Mouse (Mus musculus) testis, adult 2 months (tissue): ENCODE results near the gene Gpalpp1. TPM values are rescaled to one million over a fixed set of nuclear protein-coding genes. Genes with fewer than 3 reads are reported as not detected.

ENCODE experiments used
- H3K27ac ChIP-seq: fragments of 200-500 bp; 2 replicates; pipeline ENCODE4 v1.5.1; 2012; ENCODE audit warnings: low read depth, low read length; ENCODE audit not compliant: control insufficient read depth, insufficient read depth
- H3K27me3 ChIP-seq: fragments of 200-500 bp; 2 replicates; pipeline ENCODE4 v1.6.1; 2012; ENCODE audit warnings: mild to moderate bottlenecking, low read length, moderate library complexity; ENCODE audit not compliant: control insufficient read depth, insufficient read depth
- H3K36me3 ChIP-seq: fragments of 200-500 bp; 2 replicates; pipeline ENCODE4 v1.6.1; 2012; ENCODE audit warnings: mild to moderate bottlenecking, low read length; ENCODE audit not compliant: control insufficient read depth, insufficient read depth
- H3K4me1 ChIP-seq: fragments of 200-500 bp; 2 replicates; pipeline ENCODE4 v1.6.1; 2012; ENCODE audit warnings: low read length; ENCODE audit not compliant: control insufficient read depth, insufficient read depth
- H3K4me3 ChIP-seq: fragments of 200-500 bp; 2 replicates; pipeline ENCODE4 v1.5.1; 2012; ENCODE audit warnings: low read depth, mild to moderate bottlenecking, low read length, moderate library complexity, mixed read lengths; ENCODE audit not compliant: control insufficient read depth
- CTCF ChIP-seq: fragments of 200-500 bp; IDR thresholded peaks from 2 replicates; pipeline ENCODE4 v1.5.1; 2012; ENCODE audit warnings: low read depth, mild to moderate bottlenecking, inconsistent platforms, low read length, moderate library complexity; ENCODE audit not compliant: control insufficient read depth, insufficient read depth, insufficient replicate concordance
- POLR2A ChIP-seq: fragments of 200-500 bp; IDR thresholded peaks from 2 replicates; pipeline ENCODE4 v1.6.1; 2012; ENCODE audit warnings: low read depth, mild to moderate bottlenecking, inconsistent platforms, low read length, moderate library complexity; ENCODE audit not compliant: control insufficient read depth
- polyA plus RNA-seq: library from polyadenylated mRNA; depleted of rRNA; stranded (reverse); fragments of >200 nt; gene quantifications from 2 replicates; pipeline ENCODE4 v1.2.3, GENCODE M21; 2012

Gene Gpalpp1
- polyA plus RNA-seq, 1 experiment: 1.7 TPM

- Histone ChIP-seq H3K27me3 (no peaks in the 10 kb centered on the region), H3K27ac (no peak overlapping the region), H3K4me3 (no peak overlapping the region), H3K36me3 (peaks cover 4% of the 10 kb centered on the region; the same call in 1 of the 2 replicates), H3K4me1 (no peaks in the 10 kb centered on the region)
- TF ChIP-seq POLR2A (no peak), CTCF (no peak)
Observed at GRCm38 (mm10) chr14:76134975-76135374, 24.4 kb upstream of the Gpalpp1 start.

- no peak for TF ChIP-seq POLR2A
- no peak for TF ChIP-seq CTCF
- Histone ChIP-seq H3K27me3 (no peaks in the 10 kb centered on the region), H3K27ac (no peak overlapping the region), H3K36me3 (peaks cover 3% of the 10 kb centered on the region; the same call in 1 of the 2 replicates), H3K4me1 (no peaks in the 10 kb centered on the region), H3K4me3 (no peak overlapping the region)
Observed at GRCm38 (mm10) chr14:76128174-76128573, 17.6 kb upstream of the Gpalpp1 start.

DNA sequence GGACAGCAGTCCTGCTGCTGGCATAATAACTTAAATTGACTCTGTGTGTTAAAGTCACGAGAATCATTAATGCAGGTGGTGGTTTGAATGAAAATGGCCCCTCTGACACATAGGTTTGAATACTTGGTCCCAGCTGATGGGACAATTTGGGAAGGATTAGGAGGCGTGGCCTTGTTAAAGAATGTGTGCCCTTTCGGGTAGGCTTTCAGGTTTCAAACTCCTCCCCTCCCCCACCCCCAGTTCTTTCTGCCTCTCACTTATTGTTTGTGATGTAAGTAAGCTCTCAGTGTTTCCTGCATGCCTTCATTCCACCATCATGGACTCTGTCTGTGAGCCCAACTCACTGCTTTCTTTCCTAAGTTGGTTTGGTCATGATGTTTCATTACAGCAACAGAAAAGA, 16.8 kb upstream of the Gpalpp1 start:
- no peaks in the 10 kb centered on the region for H3K27me3 ChIP-seq
- peaks cover 3% of the 10 kb centered on the region; the same call in 1 of the 2 replicates for H3K36me3 ChIP-seq
- no peak overlapping the region for H3K27ac ChIP-seq
- TF ChIP-seq CTCF (no peak), POLR2A (no peak)
- no peak overlapping the region for H3K4me3 ChIP-seq
- H3K4me1 ChIP-seq: no peaks in the 10 kb centered on the region

DNA sequence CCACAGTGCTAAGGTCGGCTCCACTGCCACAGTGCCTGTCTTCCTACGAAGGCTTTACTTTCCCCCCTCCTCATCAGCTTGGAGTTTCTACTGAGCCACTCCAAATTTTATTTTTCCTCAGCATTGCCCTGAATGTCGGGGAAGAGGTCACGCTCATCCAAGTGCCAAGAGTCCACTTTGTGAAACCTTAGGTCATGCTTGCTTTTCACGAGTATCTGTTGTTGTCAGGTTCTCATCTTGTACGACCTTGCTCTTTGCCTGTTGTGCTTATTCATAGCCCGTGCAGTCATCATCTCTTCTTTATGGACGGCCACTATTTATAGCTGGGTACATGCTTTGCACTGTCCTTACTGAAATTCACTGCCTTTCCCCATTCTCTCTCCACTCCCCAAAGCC, 12.1 kb upstream of the Gpalpp1 start:
- no peaks in the 10 kb centered on the region for H3K27me3 ChIP-seq
- H3K4me3 ChIP-seq: no peak overlapping the region
- H3K4me1 ChIP-seq: no peaks in the 10 kb centered on the region
- no peak for TF ChIP-seq POLR2A
- TF ChIP-seq CTCF: no peak
- no peak overlapping the region for H3K27ac ChIP-seq
- H3K36me3 ChIP-seq: no peaks in the 10 kb centered on the region; the same call in none of the 2 replicates

DNA sequence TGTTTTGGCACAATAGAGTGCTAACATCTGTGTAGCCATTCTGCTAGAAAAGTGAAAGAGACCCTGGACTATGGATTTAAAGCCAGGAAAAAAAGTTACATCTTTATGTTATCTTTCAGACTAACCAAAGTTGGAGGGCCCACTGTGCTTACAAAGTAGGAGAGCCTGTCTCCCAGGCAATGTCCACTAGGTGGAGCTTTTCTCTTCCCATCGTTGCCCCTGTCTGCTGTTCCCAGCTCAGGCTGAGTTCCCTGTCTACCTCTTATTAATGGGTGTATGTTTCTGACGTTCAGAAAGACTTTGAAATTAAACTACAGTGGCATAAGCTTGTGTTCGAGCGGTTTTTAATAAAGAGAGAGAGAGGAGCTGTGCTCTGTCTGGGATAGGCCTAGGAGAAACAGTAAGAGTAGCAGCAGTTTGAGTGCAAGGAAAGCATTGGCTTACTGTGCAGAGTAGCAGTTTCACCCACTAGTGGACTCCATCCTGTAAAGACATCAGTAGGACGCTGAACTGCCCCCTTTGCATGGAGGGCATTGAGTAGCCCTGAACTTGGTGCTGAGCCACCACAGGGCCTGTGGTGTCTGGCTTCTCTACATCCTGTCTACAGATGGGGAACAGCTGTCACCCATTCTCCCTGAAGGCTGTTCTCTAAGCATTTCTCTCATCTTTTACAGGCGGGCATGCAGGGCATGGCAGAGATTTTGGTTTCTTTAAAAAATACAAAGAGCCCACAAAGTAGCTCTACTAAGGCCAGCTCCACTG, 11.5 kb upstream of the Gpalpp1 start:
- Histone ChIP-seq H3K4me3 (no peak overlapping the region), H3K27ac (no peak overlapping the region), H3K4me1 (no peaks in the 10 kb centered on the region), H3K36me3 (no peaks in the 10 kb centered on the region; the same call in none of the 2 replicates), H3K27me3 (no peaks in the 10 kb centered on the region)
- TF ChIP-seq CTCF (no peak; the same call in 1 of the 2 replicates), POLR2A (no peak)

GRCm38 (mm10) chr14:76120472-76120871, 9.9 kb upstream of the Gpalpp1 start:
- Histone ChIP-seq H3K4me1 (no peaks in the 10 kb centered on the region), H3K27me3 (no peaks in the 10 kb centered on the region), H3K36me3 (no peaks in the 10 kb centered on the region; the same call in none of the 2 replicates), H3K4me3 (no peak overlapping the region), H3K27ac (no peak overlapping the region)
- TF ChIP-seq CTCF (no peak), POLR2A (no peak)

GRCm38 (mm10) chr14:76118963-76119362, 8.4 kb upstream of the Gpalpp1 start:
- peaks cover 2% of the 10 kb centered on the region for H3K36me3 ChIP-seq
- H3K4me3 ChIP-seq: no peak overlapping the region
- no peaks in the 10 kb centered on the region for H3K27me3 ChIP-seq
- TF ChIP-seq POLR2A (no peak), CTCF (no peak)
- H3K27ac ChIP-seq: no peak overlapping the region
- no peaks in the 10 kb centered on the region for H3K4me1 ChIP-seq
